Mouse (Mus musculus): ENCODE measurements at regions not wholly inside any gene's neighbourhood (a gene's known extent, or its start where the extent isn't known, plus 50 kb on each side); places are given as distances from the start of the nearest gene placed in this dataset.

DNA sequence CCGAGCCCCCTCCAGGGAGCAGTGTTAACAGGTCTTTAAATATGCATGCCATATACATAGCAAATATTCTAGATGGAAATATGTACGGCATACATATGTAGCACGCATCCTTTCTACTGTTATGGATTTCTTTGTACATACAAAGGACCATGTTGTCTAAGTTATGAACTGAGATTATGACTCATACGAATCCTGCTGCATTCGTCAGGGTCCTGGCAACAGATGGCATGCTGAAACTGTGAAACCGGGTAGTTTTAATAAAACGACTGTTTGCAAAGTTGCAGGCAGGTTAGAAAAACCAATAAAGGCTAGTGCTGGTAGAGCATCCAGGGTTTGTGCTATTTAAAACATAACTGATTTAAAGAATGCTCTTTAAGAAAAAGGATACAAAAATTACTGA lies 88.8 kb upstream of the Tlk1 start:
- DNase-seq: no peak

DNA sequence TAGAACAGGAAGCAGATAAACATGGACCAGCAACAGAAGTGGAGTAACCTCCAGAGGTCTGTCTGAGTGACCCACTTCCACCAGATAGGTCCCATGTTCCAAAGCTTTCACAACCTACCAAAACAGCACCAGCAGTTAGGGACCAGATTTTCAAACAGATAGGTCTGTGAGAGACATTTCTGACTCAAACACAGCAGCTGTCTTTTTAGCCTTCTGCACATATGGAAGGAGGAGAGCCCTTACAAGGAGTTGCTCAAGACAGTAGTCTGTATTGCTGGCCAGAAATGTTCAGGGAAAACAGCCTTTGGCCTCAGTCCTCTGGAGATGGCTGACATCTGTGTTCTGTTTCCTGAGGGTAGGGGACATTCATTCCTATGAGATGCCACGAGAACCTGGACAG lies 83.9 kb upstream of the Tlk1 start:
- DNase-seq: no peak

DNA sequence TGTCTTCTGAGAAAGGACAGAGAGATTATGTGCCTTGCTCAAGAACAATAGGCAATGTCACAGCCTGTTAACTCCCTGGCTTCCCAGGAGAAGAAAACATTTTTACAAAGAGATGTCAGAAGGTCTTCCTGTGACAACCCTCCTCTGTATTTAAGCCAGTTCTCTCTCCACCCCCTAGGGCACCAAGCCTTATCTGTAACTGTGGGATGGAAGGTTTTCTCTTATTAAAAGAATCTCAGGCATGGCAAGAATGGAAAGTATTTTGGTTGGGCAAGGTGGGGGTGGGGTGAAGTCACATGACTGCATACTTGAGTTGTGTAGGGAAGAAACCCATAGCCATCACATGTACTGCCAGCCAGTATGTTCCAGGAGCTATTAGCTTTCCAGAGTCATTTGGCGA lies 83.1 kb upstream of the Tlk1 start:
- DNase-seq: no peak

DNA sequence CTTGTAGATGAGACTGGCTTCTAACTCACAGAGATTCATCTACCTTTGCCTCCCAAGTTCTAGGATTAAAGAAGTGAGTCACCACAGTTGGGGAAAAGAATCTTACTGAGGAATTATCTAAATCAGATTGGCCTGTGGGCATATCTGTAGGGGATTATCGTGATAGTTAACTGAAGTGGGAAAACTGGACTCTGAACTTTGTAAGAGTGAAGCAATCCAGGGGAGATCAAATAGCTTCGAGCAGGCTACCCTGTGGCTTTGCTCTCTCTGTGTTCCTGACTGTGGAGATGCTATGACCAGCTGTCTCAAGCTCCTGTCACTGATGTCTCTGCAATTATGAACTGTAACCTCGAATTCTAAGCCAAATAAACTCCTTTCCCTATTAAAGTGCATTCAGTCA lies 80.7 kb upstream of the Tlk1 start:
- no peak for DNase-seq

DNA sequence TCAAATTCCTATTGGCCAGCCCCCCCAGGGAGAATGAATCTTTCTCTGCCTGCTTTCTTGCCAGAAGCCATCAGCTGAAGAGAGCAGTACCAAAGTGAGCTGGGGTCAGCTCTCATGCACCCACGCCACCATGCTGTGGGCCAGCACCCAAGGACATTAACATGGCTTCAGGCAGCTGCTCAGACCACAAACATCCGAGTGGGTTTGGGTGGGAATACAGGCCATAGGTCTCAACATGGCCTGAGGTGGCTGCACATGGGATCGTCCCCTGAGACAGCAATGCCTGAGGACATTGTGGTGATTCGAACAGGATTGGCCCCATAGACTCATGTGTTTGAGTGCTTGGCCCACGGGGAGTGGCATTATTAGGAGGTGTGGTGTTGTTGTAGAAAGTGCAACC lies 78.9 kb upstream of the Tlk1 start:
- no peak for DNase-seq

DNA sequence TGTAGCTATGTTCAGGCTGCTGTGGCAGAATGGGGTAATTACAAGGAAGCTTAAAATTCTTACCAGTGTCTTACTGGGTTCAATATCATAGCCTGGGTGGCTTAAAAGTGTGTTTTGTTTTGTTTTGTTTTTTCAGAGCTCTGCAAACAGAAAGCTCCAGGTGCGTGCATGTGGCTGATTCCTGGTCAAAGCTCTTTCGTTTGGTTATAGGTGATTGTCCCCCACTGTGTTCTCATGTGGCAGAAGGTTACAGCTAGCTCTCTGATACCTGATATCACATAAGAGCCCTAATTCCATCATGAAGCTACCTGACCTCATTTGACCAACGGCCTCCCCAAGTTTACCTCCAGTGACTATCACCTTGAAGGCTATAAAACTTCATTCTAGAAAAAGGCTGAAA lies 76.7 kb upstream of the Tlk1 start:
- no peak for DNase-seq

DNA sequence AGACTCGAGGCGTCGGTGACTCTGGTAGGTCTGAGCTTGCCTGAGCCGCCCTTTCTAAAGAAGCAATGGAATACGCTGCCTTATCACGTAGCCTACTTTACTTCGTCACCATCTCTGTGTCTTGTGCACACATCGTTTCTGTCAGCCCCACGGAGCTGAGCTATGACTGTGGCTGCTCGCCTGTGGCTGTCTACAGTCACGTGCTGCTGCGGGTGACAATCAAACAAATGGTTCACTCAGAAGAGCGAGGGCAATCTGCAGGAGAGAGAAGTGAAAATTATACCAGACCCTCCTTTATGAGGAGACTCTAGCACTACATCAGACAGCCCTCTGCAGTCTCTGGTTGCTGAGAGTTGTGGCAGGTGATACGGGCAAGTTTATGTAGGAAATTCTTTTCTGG lies 76.0 kb upstream of the Tlk1 start:
- no peak for DNase-seq

DNA sequence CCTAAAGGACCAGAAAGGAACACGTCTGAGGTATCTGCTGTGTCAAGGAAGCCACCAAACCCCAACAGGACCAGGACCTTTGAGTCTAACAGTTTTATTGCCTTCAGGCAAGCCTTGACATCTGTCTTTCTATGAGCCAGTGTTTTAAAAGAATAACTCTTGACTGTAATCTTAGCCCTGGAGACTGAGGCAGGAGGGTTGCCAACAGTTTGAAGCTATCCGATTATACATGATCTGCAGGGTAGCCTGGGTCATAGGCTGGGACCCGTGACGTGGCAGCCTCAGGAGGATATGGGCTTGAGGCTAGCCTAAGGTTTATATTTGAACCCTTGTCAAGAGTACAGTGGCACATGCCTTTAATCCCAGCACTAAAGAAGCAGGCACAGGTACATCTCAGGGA lies 73.5 kb upstream of the Tlk1 start:
- DNase-seq: no peak

DNA sequence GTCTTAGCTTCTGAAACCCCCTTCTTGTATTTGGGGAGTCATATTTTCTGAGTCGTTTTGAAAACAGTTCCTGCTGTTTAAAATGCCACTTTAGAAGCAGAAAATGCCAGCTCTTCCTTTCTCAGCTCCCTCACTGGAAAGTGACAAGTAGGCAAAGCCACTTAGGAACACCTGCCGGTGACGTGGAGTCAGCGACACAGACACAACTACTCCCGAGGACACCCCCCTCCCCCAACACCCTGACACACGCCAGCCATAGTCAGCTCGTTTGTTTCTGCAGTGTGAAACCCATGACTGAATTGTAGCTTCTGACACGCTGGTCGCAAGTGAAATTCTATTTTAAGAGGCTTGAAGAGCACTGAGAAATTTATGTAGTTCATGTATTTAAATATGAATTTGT lies 72.9 kb upstream of the Tlk1 start:
- no peak for DNase-seq

DNA sequence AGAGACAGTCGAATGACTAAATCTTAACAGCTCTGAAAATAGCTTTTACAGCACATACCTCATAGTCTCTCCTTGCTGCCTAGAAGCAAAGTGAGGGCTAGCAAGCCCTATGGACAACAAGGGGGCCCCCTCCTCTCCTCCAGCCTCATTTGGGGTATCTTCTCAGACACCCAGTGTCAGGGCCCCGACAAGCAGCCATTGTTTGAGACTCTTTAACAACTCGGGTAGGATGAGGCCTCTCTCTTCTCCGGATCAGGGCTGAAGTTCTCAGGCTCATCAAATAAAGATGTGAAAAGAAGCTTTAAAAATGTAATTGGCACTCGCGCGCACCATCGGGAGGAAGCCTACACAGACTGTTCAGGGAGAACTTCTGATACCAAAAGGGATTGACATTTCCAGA lies 71.8 kb upstream of the Tlk1 start:
- DNase-seq: no peak

DNA sequence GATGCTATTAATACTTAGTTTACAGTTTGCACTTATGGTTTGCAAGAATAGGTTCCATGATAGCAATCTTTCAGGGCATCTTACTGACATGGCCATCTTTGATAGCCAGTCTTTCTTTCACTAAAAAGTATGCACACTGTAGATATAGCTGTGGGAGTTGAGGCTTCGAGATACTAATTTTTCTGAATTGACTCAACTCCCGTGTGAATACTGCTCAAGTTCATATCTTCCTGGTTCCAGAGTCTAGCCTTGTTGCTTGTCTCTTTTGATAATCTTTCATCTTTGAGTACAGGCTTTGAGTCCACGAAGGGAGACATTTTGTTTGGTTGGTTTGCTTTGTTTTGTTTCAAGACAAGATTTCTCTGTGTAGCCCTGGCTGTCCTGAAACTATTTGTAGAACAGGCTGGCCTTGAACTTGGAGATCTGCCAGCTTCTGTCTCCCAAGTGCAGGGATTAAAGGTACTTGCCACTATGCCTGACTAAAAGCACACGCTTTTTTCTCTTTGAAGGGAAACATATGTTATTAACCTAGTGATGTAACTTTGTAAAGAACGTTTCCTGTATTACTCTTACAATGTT lies 64.1 kb upstream of the Tlk1 start:
- DNase-seq: no peak

DNA sequence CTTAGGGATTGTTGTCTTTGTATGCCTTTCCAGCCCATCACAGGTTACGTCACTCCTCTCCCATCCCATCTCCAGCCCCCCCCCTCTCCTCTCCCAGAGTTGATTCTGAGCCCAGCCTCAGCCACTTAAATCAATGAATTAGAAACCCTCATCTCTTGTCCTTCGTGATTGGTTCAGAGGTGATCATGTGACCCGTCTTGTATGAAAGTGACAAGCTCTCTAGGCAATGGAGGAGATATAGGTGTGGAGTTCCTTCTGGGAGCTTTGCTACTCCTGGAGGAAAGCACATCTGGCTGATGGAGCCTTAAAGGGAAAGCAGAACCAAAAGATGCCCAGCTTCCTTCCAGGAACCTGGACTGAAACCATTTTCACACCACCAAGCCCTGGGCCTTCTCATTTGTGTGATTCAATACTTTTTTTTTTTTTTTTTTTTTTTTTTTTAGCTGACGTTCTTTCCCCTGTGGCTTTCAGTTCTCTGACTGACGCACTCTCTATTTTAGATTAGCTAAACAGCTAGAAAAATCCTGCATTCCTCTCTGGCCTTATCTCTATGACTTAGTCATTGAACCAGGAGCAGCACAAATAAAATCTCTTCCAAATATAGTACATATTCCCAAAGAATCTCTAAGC lies 63.4 kb upstream of the Tlk1 start:
- DNase-seq: no peak

DNA sequence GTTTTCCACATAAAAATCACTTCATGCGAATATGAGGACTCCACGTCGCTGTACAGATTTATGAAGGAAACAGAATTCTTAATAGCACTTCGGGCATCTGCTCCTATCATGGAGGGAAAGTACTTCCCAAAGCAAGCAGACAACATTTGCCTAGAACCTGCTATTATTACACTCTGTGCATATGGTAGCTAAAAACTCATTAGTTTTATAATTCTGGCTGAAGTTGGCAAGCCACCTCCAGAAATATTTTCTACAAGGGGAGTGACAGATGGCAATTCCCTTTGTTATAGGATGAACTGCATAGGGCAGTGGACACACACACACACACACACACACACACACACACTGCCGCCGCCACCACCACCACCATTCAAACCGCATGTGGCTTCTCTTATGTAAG lies 61.3 kb upstream of the Tlk1 start:
- DNase-seq: no peak

DNA sequence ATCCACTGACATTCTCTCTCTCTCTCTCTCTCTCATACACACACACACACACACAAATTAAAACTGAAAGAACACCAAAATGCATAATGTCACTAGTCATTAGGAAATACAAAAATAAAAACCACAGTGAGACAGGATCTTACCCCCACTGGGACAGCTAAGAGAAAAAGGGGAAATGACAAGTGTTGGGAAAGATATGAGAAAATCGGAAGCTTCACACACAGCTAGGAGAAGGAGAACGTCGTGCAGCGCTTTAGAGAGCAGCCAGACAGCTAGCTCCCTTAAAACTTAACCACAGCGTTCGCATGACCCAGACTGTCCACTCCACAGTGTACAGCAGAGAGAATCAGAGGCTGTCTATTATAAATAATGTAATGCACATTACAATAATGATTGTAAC lies 60.1 kb upstream of the Tlk1 start:
- DNase-seq: no peak

DNA sequence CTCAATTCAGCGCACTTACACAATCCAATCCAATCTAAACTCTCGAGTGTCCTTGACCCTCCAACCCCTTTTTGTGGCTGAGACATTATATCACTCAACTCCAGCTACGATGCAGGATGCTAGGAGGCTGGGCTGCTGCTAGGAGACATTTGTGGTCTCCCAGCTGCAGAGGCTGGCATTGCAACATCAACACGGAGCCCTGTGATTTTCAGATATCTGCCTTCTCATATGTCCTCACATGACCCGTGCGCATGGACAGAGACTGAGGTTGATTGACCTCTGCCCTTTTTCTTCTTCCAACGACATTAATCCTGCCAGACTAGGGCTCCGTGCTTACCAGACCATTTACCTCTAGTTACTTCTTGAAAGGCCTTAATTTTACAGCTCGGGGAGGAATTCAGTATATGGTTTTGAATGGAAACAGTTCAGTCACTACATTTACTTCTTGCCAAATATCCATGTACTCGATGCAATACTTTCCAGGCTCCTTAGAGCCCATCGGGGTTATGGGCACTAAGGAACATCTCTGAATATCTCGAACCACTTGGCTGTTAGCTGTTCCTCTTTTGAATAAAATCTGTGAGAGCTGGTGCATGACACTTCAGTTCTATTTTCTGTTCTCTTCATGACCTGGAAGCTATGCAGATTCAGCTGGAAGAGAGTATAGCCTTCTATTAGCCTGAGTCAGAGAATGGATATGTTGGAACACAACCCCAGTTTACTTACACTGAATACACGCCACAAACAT lies 52.0 kb upstream of the Tlk1 start:
- no peak for DNase-seq

DNA sequence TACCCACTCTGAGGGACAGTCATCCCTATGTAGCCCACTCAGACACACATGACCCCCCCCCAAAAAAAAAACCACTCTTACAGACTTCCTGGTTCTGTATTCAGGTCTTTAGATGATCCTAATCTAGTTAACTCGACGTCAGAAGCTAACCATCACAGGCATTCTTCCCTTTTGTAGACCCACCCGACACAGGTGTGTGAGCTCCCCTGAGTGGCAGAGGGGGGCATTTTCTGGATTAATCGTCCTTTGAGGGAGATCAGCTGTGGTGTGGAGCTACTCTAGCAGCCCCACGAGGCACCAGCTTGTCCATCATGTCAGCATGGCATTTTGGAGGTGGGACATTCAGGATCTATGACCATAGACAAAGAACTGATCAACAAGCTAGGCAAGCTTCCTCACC lies 50.7 kb upstream of the Tlk1 start:
- peak; percentile 18 to 50 for DNase-seq

Measured in thymus, adult 18-20 months (tissue).